Mouse (Mus musculus): ENCODE results near the gene Atp6v0c. TPM values are rescaled to one million over a fixed set of nuclear protein-coding genes. Genes with fewer than 3 reads are reported as not detected.

The Atp6v0c gene
- polyA plus RNA-seq, 1 experiment: 695 TPM

GRCm38 (mm10) chr17:24127592-24127991, 41.9 kb downstream of the Atp6v0c start:
- Histone ChIP-seq H3K27me3 (replicated peaks) (no peaks in the 10 kb centered on the region), H3K36me3 (replicated peaks; ENCODE audit: low read length) (peaks cover 13% of the 10 kb centered on the region), H3K9me3 (no peaks in the 10 kb centered on the region), H3K4me1 (peaks cover 60% of the 10 kb centered on the region), H3K4me3 (replicated peaks) (no peak overlapping the region)
- TF ChIP-seq FLI1 (IDR thresholded peaks at IDR 0.05; ENCODE audit: low read length) (no peak), GATA1 (IDR thresholded peaks at IDR 0.05; ENCODE audit: borderline replicate concordance, low read length) (no peak)

- no peaks in the 10 kb centered on the region for H3K27me3 ChIP-seq (replicated peaks)
- no peaks in the 10 kb centered on the region for H3K9me3 ChIP-seq
- peaks cover 19% of the 10 kb centered on the region for H3K36me3 ChIP-seq (replicated peaks; ENCODE audit: low read length)
- no peak for TF ChIP-seq GATA1 (IDR thresholded peaks at IDR 0.05; ENCODE audit: borderline replicate concordance, low read length)
- no peak for TF ChIP-seq FLI1 (IDR thresholded peaks at IDR 0.05; ENCODE audit: low read length)
- no peak overlapping the region for H3K4me3 ChIP-seq (replicated peaks)
- H3K4me1 ChIP-seq: peaks cover 58% of the 10 kb centered on the region
Measured at GRCm38 (mm10) chr17:24126801-24127200, 42.7 kb downstream of the Atp6v0c start.

GRCm38 (mm10) chr17:24119446-24119845, 50.1 kb downstream of the Atp6v0c start:
- no peaks in the 10 kb centered on the region for H3K27me3 ChIP-seq (replicated peaks)
- H3K36me3 ChIP-seq (replicated peaks; ENCODE audit: low read length): peaks cover 35% of the 10 kb centered on the region
- H3K9me3 ChIP-seq: no peaks in the 10 kb centered on the region
- H3K4me3 ChIP-seq (replicated peaks): no peak overlapping the region
- peaks cover 60% of the 10 kb centered on the region for H3K4me1 ChIP-seq
- TF ChIP-seq FLI1 (IDR thresholded peaks at IDR 0.05; ENCODE audit: low read length) (no peak), GATA1 (IDR thresholded peaks at IDR 0.05; ENCODE audit: borderline replicate concordance, low read length) (no peak)

Other genes with a start within 250 kb of the Atp6v0c start
- gene Sbp, start 228.0 kb downstream of the Atp6v0c start, polyA plus RNA-seq (2012; ENCODE audit: insufficient read depth, low replicate concordance): not detected in 2 replicates
- gene Sbpl, start 214.4 kb downstream of the Atp6v0c start, polyA plus RNA-seq (2012; ENCODE audit: insufficient read depth, low replicate concordance): not detected in 2 replicates
- 0.09 TPM in 1 of 2 replicates, not detected in the other for gene Prss30, start 189.1 kb downstream of the Atp6v0c start, polyA plus RNA-seq (2012; ENCODE audit: insufficient read depth, low replicate concordance)
- gene Prss22, start 171.6 kb downstream of the Atp6v0c start, polyA plus RNA-seq (2012; ENCODE audit: insufficient read depth, low replicate concordance): 2.3 and 9.3 TPM in 2 replicates
- not detected in 2 replicates for gene Prss27, start 131.6 kb downstream of the Atp6v0c start, polyA plus RNA-seq (2012; ENCODE audit: insufficient read depth, low replicate concordance)
- 5.6 and 38.5 TPM in 2 replicates for gene Kctd5, start 96.2 kb downstream of the Atp6v0c start, polyA plus RNA-seq (2012; ENCODE audit: insufficient read depth, low replicate concordance)
- 11.7 and 45.6 TPM in 2 replicates for gene Pdpk1, start 18.8 kb downstream of the Atp6v0c start, polyA plus RNA-seq (2012; ENCODE audit: insufficient read depth, low replicate concordance)
- 68.6 and 109 TPM in 2 replicates for gene Amdhd2, start 5.9 kb downstream of the Atp6v0c start, polyA plus RNA-seq (2012; ENCODE audit: insufficient read depth, low replicate concordance)
- gene Tbc1d24, start 35.9 kb upstream of the Atp6v0c start, polyA plus RNA-seq (2012; ENCODE audit: insufficient read depth, low replicate concordance): 1.1 TPM in 1 of 2 replicates, not detected in the other
- 0.25 TPM in 1 of 2 replicates, not detected in the other for gene Ntn3, start 39.8 kb upstream of the Atp6v0c start, polyA plus RNA-seq (2012; ENCODE audit: insufficient read depth, low replicate concordance)
- 7.4 and 13.2 TPM in 2 replicates for gene Tedc2, start 51.1 kb upstream of the Atp6v0c start, polyA plus RNA-seq (2012; ENCODE audit: insufficient read depth, low replicate concordance)
- 14.9 and 32.9 TPM in 2 replicates for gene Ccnf, start 81.8 kb upstream of the Atp6v0c start, polyA plus RNA-seq (2012; ENCODE audit: insufficient read depth, low replicate concordance)
- not detected in 2 replicates for gene Abca17, start 181.4 kb upstream of the Atp6v0c start, polyA plus RNA-seq (2012; ENCODE audit: insufficient read depth, low replicate concordance)
- 1.9 and 7.6 TPM in 2 replicates for gene Abca3, start 182.2 kb upstream of the Atp6v0c start, polyA plus RNA-seq (2012; ENCODE audit: insufficient read depth, low replicate concordance)
- gene Rnps1, start 244.9 kb upstream of the Atp6v0c start, polyA plus RNA-seq (2012; ENCODE audit: insufficient read depth, low replicate concordance): 183 and 234 TPM in 2 replicates